Mouse (Mus musculus) 416B (cell line): Measurements from ENCODE around the gene BC051665.

Experiments used
- DNase-seq: peaks from one replicate; pipeline ENCODE4 v3.0.0; 2011; ENCODE audit warnings: low read depth

Gene BC051665

GRCm38 (mm10) chr13:60743381-60744077, 42.6 kb downstream of the BC051665 start:
- DNase-seq = peak; percentile 97

- peak; percentile 68 for DNase-seq
These were observed 43.6 kb downstream of the BC051665 start for GRCm38 (mm10) chr13:60742611-60743010.

- peak; percentile 55 for DNase-seq
These were observed 45.9 kb downstream of the BC051665 start for GRCm38 (mm10) chr13:60740248-60740647.

GRCm38 (mm10) chr13:60738429-60738828, 47.7 kb downstream of the BC051665 start:
- peak; percentile 88 for DNase-seq

- peak; percentile 98 for DNase-seq
These were observed 48.4 kb downstream of the BC051665 start for GRCm38 (mm10) chr13:60737632-60738324.

- DNase-seq = no peak
These were observed 49.6 kb downstream of the BC051665 start for GRCm38 (mm10) chr13:60736421-60737105.

- DNase-seq = no peak
These were observed 50.9 kb downstream of the BC051665 start for GRCm38 (mm10) chr13:60735306-60735705.
